Mouse (Mus musculus): Measurements from ENCODE around the gene Nsf.

Nsf gene

DNA sequence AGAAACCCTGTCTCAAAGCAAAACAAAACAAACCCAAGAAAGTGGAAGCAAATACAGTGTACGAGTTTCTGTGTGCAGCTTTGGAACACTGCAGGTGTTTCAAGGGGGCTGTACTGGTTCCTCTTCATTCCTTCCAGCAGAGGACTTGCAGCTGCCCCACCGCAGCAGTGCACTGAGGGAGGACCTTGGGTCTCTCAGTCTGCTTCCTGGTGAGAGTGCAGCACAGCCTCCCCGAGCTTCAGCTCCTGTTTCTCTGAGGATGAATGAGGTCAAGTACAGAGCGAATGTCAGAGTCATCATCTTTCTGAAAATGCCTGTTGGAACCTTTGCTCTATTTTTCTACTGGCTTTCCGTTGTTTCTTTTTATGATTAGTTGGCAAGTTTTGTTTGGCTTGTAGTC, 12.5 kb downstream of the Nsf start:
- DNase-seq (ENCODE audit: low spot score in 2 of 2): no peak

DNA sequence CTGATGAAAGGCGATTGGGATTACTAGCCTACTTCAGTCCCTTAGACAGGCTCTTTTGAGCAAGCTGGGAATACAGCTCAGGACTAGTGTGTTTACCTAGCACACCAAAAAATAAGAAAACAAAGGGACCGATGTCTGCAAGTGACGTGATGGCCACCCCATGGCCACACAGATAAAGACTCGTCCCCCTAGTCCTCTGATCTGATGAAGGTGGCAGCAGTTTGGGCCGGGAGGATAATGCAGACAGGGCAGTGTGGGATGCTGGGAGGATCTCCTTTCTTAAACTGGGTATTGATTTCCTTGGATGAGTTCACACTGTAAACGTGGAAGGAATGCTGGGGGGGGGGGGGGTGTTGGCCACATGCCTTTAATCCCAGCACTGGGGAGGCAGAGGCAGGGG, 13.0 kb downstream of the Nsf start:
- DNase-seq (ENCODE audit: low spot score in 2 of 2): no peak

- no peak for DNase-seq (ENCODE audit: low spot score in 2 of 2)
Measured at GRCm38 (mm10) chr11:103937976-103938728, 15.7 kb downstream of the Nsf start.

GRCm38 (mm10) chr11:103937451-103937850, 16.4 kb downstream of the Nsf start:
- no peak for DNase-seq (ENCODE audit: low spot score in 2 of 2)

DNA sequence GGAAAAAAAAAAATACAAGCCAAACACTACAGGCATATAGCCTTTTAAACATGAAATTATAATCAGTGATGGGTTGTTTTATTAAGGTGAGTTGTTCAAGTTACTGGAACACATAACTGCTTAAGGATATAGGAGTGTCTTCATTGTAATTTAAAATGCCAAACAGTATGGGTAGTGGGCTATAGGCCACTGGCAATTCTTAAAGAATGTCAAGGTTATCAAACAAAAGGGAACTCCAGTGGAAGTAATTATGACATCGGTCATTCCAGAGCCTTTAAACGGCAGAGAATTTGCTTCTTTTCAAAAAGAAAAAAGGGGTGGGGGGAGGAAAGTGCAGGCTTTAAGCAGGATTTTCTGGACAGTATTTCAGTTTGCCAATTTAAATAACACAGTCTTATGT, 18.1 kb downstream of the Nsf start:
- no peak for DNase-seq (ENCODE audit: low spot score in 2 of 2)

GRCm38 (mm10) chr11:103933886-103934285, 20.0 kb downstream of the Nsf start:
- no peak for DNase-seq (ENCODE audit: low spot score in 2 of 2)

- no peak for DNase-seq (ENCODE audit: low spot score in 2 of 2)
Measured at GRCm38 (mm10) chr11:103923957-103924356, 29.9 kb downstream of the Nsf start.

DNA sequence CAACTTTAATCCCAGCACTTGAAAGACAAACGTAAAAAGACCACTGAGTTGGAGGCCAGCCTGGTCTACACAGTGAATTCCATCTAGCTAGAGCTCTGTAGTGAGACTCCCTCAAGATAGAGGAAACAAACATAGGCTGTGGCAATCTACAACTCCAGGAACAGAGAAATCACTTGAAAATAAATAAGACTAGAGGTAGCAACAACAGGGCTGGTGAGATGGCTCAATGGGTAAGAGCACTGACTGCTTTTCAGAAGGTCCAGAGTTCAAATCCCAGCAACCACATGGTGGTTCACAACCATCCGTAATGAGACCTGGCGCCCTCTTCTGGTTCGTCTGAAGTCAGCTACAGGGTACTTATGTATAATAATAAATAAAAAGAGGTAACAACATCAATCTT, 30.6 kb downstream of the Nsf start:
- DNase-seq (ENCODE audit: low spot score in 2 of 2): no peak

DNA sequence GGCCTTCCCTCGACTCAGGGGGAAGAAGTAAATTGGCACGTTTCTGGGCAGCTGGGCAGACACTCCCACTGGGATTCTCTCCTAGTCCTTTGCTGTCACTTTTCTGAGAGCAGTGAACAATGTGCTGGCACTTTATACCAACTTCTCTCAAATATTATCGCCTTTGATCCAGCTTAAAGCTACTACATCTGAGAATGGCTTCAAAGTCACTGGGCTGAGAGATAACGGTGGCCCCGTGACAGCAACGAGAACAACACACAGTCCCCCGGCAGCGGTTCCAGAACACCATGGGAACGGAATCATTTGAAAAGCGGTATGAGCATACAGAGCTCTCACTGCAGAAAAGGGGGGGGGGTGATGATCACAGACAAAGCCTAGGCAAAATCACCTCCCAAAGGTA, 31.0 kb downstream of the Nsf start:
- DNase-seq (ENCODE audit: low spot score in 2 of 2): no peak

DNA sequence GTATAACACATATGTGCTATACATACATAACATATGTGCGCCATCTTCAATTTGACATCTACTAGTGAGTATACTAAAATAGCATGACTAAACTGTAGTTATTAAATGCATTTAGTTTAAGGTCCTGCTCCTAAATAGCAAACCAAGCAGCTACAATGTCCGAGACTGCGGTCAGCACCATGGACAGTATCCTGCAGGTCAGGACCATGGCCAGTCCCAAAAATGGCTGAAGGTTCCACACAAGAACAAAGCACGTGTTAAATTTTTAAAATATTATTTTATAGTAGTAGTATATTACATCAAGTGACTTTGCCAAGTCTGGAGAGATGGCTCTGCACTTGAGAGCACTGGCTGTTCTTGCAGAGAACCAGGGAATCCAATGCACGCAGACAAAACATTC, 33.2 kb downstream of the Nsf start:
- DNase-seq (ENCODE audit: low spot score in 2 of 2): no peak

DNA sequence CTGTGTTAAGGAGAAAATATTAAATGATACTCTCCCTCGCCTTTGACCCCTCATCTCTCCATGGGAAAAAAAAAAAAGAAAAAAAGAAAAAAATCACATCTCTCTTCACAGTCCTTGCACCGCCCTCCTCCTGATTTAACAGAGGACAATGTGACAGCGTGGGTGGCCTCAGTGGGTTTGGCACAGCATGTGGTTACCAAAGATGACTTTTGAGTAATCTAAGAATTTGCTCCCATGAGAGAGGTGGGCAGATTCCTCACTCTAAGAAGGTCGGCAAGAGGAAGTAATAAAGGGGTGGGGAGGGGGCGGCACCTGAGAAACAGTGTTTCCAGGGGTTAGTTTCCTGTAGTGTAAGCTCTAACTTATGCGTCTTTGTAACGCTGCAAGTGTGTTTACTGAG, 37.0 kb downstream of the Nsf start:
- DNase-seq (ENCODE audit: low spot score in 2 of 2): no peak

- DNase-seq (ENCODE audit: low spot score in 2 of 2): no peak
Measured at GRCm38 (mm10) chr11:103915686-103916085, 38.2 kb downstream of the Nsf start.

DNA sequence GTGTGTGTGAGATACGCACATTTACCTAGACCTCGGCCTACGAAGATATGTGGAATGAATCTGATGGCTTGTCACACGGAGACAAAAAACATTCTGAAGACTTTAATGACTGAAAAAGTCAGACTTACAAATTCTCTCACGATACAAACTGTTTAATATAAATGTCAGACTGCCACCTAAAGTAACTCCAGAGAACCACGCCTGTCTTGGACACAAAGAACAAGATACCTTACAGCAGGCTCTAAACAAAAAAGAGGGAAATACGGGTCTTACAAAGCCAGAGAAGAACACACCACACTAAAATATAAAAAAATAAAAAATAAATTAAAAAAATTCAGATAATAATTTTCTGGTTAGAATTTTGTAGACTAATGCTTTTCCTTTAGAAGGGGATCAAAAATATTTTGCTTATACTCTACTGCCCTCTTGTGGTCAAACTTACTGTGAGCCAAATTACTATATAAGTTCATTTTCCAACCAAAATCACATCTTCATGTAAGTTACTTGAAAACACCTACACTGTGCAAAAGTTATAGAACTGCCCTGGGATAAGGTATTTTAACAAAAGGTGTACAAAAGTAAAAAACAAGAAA, 42.8 kb downstream of the Nsf start:
- DNase-seq (ENCODE audit: low spot score in 2 of 2): no peak

DNA sequence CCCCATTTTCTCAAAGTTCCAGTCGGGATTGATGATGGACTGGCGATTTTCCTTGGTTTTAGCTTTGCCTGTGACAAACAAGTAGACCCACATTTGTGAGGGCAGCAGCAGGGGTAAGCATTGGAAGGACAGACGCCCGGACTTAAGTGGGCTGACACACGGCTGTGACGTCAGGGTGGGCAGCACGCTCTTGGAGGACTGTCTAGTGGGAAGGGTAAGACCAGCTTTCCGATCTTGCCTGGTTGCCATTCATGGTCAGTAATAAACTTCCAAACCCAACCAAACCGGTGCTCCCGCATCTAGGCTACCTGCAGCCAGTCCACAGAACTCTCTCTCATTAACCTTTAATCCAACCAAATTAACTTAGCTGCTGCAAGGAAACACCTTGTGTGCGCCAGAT, 43.3 kb downstream of the Nsf start:
- DNase-seq (ENCODE audit: low spot score in 2 of 2): no peak

- DNase-seq (ENCODE audit: low spot score in 2 of 2): no peak
Measured at GRCm38 (mm10) chr11:103909809-103910208, 44.0 kb downstream of the Nsf start.

DNA sequence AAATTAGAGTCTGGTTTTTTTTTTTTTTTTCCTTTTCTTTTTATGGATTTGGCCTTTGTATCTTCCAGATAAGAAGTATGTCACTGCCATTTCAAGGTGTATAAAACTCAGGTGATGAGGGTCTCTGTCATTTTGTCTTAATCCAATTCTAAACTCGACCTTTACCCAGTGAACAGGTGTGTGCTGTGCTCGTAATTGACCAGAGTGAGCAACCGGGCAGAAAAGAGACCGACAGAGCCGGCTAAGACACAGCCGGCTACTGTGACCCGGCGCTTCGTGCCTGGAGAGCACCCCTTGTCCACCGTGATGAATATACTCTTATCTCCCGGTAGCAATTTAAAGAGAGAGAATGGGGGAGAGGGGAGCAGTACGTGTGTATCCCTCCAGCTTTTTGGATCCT, 44.5 kb downstream of the Nsf start:
- DNase-seq (ENCODE audit: low spot score in 2 of 2): no peak

DNA sequence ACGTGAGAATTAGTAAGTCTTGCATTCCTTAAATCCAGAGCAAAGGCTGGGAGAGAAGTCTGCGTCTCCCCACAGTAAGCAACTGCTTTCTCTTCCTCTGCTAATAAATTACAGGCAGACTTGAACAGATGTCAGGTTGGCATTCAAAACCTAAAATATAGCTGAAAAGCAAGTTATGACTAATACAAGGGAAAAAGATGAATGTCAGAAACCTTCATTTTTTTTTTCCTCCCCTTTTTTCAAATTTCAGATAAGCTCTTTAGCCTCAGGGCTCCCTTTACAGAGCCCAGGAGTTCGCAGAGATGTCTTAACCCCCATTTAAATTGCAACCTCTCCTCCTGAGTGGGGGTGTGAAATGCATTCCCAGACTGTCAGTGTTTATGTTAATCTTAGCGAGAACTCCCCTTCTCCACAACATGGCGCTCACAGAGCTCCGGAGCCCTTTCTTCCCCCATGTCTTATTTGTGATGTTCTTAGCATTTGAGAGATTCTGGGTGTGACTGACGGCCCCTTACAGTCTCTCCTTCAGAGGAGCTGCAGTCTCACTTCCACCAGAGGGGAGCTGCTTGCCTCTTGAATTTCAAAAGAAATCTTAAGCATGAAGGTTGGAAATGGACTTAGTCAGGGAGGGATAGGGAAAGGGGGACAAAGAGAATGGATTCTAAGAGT, 47.7 kb downstream of the Nsf start:
- DNase-seq (ENCODE audit: low spot score in 2 of 2): no peak

GRCm38 (mm10) chr11:103905506-103905905, 48.4 kb downstream of the Nsf start:
- DNase-seq (ENCODE audit: low spot score in 2 of 2): no peak

- no peak for DNase-seq (ENCODE audit: low spot score in 2 of 2)
Measured at GRCm38 (mm10) chr11:103901581-103901966, 52.3 kb downstream of the Nsf start.

GRCm38 (mm10) chr11:103900803-103901580, 52.9 kb downstream of the Nsf start:
- DNase-seq (ENCODE audit: low spot score in 2 of 2): no peak

- DNase-seq (ENCODE audit: low spot score in 2 of 2): no peak
Measured at GRCm38 (mm10) chr11:103896966-103897750, 56.7 kb downstream of the Nsf start.

DNA sequence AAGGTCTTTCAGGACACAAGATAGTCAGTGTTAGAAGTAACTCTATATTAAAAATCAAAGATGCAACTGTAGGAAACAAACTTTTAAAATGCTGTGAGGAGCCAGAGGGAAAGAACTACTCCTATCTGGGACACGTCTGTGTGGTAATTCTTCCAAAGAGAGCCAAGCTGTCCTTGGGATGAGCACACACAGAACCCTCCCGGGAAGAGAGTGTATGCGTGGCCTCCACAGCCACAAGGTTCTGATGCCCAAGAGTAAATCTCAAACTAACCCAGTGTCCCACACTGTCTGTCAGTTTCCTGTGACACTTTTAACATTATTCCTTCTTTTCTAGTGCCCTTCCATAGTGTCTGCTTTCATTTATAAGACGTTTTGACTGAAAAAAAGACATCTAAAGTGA, 57.8 kb downstream of the Nsf start:
- DNase-seq (ENCODE audit: low spot score in 2 of 2): no peak

All from frontal cortex, postnatal 10 days (tissue).